Mouse (Mus musculus) thymus, postnatal 10 days (tissue): Measurements from ENCODE around the gene Adamts4.
A peak's percentile ranks its signal among the peaks of the same experiment; 100 is the strongest.
"Not testable (repeated sequence)": the region's sequence is repeated elsewhere in the genome, so short reads cannot be mapped to it uniquely, and the experiment has no call there.

Experiments used
- DNase-seq, 2 experiments: peaks; one replicate each; pipeline ENCODE4 v3.0.0; 2021; ENCODE audit warnings: low spot score in 2 of 2

Adamts4 gene

GRCm38 (mm10) chr1:171231844-171232243 lies 18.4 kb upstream of the Adamts4 start:
- no peak for DNase-seq

- DNase-seq, result no peak
Observed at GRCm38 (mm10) chr1:171232348-171232747, 17.9 kb upstream of the Adamts4 start.

GRCm38 (mm10) chr1:171232800-171233730 lies 17.2 kb upstream of the Adamts4 start:
- DNase-seq, result no peak

- no peak for DNase-seq
Observed at GRCm38 (mm10) chr1:171234126-171234525, 16.1 kb upstream of the Adamts4 start, which contains the start of gene Fcer1g. Gene Fcer1g (minus strand): TSS chr1:171234365.

GRCm38 (mm10) chr1:171234538-171234937 lies 15.7 kb upstream of the Adamts4 start:
- no peak for DNase-seq

GRCm38 (mm10) chr1:171235791-171236190 lies 14.4 kb upstream of the Adamts4 start:
- no peak for DNase-seq

GRCm38 (mm10) chr1:171237438-171237837 lies 12.8 kb upstream of the Adamts4 start:
- DNase-seq, result no peak

GRCm38 (mm10) chr1:171238463-171238862 lies 11.8 kb upstream of the Adamts4 start:
- peak in 1 of 2 experiments; percentile 47 for DNase-seq

GRCm38 (mm10) chr1:171239992-171240744 lies 10.1 kb upstream of the Adamts4 start:
- no peak for DNase-seq

GRCm38 (mm10) chr1:171240911-171241310 lies 9.3 kb upstream of the Adamts4 start:
- no peak for DNase-seq

- not testable (repeated sequence) for DNase-seq
Observed at GRCm38 (mm10) chr1:171241952-171242351, 8.3 kb upstream of the Adamts4 start.

GRCm38 (mm10) chr1:171245353-171245752 lies 4.9 kb upstream of the Adamts4 start:
- no peak for DNase-seq

- DNase-seq, result peak; percentile 95 to 98
Observed at GRCm38 (mm10) chr1:171246709-171247452, 3.3 kb upstream of the Adamts4 start.

- peak in 1 of 2 experiments; percentile 36 for DNase-seq
Observed at GRCm38 (mm10) chr1:171247453-171247841, 2.8 kb upstream of the Adamts4 start.

- no peak for DNase-seq
Observed at GRCm38 (mm10) chr1:171247916-171248315, 2.3 kb upstream of the Adamts4 start.

- no peak for DNase-seq
Observed at GRCm38 (mm10) chr1:171248386-171249226, 1.6 kb upstream of the Adamts4 start.

GRCm38 (mm10) chr1:171250680-171251593 lies 716 bp downstream of the Adamts4 start, which contains the start of gene Ndufs2:
Gene Ndufs2 (minus strand): TSS chr1:171251388.
- no peak for DNase-seq

GRCm38 (mm10) chr1:171251594-171252324 lies 1.5 kb downstream of the Adamts4 start:
- DNase-seq, result no peak

GRCm38 (mm10) chr1:171252415-171252814 lies 2.2 kb downstream of the Adamts4 start:
- DNase-seq, result no peak
